Mouse (Mus musculus) thymus, adult 2 months (tissue): ENCODE measurements at regions not wholly inside any gene's neighbourhood (a gene's known extent, or its start where the extent isn't known, plus 50 kb on each side); places are given as distances from the start of the nearest gene placed in this dataset.

Experiments used
- DNase-seq: peaks from one replicate; pipeline ENCODE4 v3.0.0; 2021
- H3K27ac ChIP-seq: fragments of 200-500 bp; 2 replicates; pipeline ENCODE4 v1.5.1; 2012; ENCODE audit warnings: low read length, control low read depth; ENCODE audit not compliant: control insufficient read depth, insufficient read depth
- H3K27me3 ChIP-seq: fragments of 200-500 bp; 2 replicates; pipeline ENCODE4 v1.6.1; 2012; ENCODE audit warnings: mild to moderate bottlenecking, low read length, moderate library complexity, mixed read lengths; ENCODE audit not compliant: control insufficient read depth, insufficient read depth
- H3K36me3 ChIP-seq: fragments of 200-500 bp; 2 replicates; pipeline ENCODE4 v1.6.1; 2012; ENCODE audit warnings: mild to moderate bottlenecking, low read length, moderate library complexity; ENCODE audit not compliant: control insufficient read depth, insufficient read depth
- H3K4me1 ChIP-seq: fragments of 200-500 bp; replicated peaks from 2 replicates; pipeline ENCODE4 v1.6.1; 2012; ENCODE audit warnings: low read length; ENCODE audit not compliant: control insufficient read depth, insufficient read depth
- H3K4me3 ChIP-seq: fragments of 200-500 bp; 2 replicates; pipeline ENCODE4 v1.5.1; 2012; ENCODE audit warnings: mild to moderate bottlenecking, low read length, control low read depth, moderate library complexity; ENCODE audit not compliant: control insufficient read depth, insufficient read depth
- CTCF ChIP-seq: fragments of 200-500 bp; IDR thresholded peaks from 2 replicates; pipeline ENCODE4 v1.5.1; 2012; ENCODE audit warnings: mild to moderate bottlenecking, control low read depth, low read length, moderate library complexity, borderline replicate concordance; ENCODE audit not compliant: control insufficient read depth, poor library complexity, insufficient read depth; ENCODE audit errors: extremely low read depth
- POLR2A ChIP-seq: fragments of 200-500 bp; IDR thresholded peaks from 2 replicates; pipeline ENCODE4 v1.6.1; 2012; ENCODE audit warnings: mild to moderate bottlenecking, low read length, control low read depth, moderate library complexity; ENCODE audit not compliant: control insufficient read depth, poor library complexity, insufficient read depth; ENCODE audit errors: extremely low read depth
- WGBS: fragments of 180-500 bp; shearing (Covaris S2); methylation state at CpG from one replicate; pipeline ENCODE4 v1.1.7; 2018; 5-methylcytosine and 5-hydroxymethylcytosine counted together

GRCm38 (mm10) chr4:54026919-54027318, 201.1 kb downstream of the Tmem38b start:
- no peaks in the 10 kb centered on the region for H3K4me1 ChIP-seq
- H3K27me3 ChIP-seq, result no peaks in the 10 kb centered on the region
- no peak for TF ChIP-seq POLR2A
- H3K4me3 ChIP-seq, result no peak overlapping the region
- 88% methylated on average over 3 of the region's 3 CpGs for WGBS
- no peak overlapping the region for H3K27ac ChIP-seq
- no peak for DNase-seq
- H3K36me3 ChIP-seq, result no peaks in the 10 kb centered on the region

GRCm38 (mm10) chr4:54027565-54028237, 201.9 kb downstream of the Tmem38b start:
- no peaks in the 10 kb centered on the region for H3K36me3 ChIP-seq
- DNase-seq, result no peak
- no peaks in the 10 kb centered on the region for H3K4me1 ChIP-seq
- no peak for TF ChIP-seq CTCF
- no peak for TF ChIP-seq POLR2A
- H3K27ac ChIP-seq, result no peak overlapping the region
- H3K4me3 ChIP-seq, result no peak overlapping the region
- 62% methylated on average over 5 of the region's 5 CpGs for WGBS
- H3K27me3 ChIP-seq, result no peaks in the 10 kb centered on the region

GRCm38 (mm10) chr4:54045258-54046029, 219.6 kb downstream of the Tmem38b start:
- no peak overlapping the region for H3K27ac ChIP-seq
- WGBS, result 80% methylated on average over 14 of the region's 14 CpGs
- DNase-seq, result no peak
- no peaks in the 10 kb centered on the region for H3K4me1 ChIP-seq
- TF ChIP-seq CTCF (no peak), POLR2A (no peak)
- H3K27me3 ChIP-seq, result no peaks in the 10 kb centered on the region
- H3K36me3 ChIP-seq, result no peaks in the 10 kb centered on the region
- H3K4me3 ChIP-seq, result no peak overlapping the region

GRCm38 (mm10) chr4:54064331-54064730, 238.5 kb downstream of the Tmem38b start:
- TF ChIP-seq CTCF (no peak), POLR2A (no peak)
- no peaks in the 10 kb centered on the region for H3K4me1 ChIP-seq
- no peak for DNase-seq
- no peak overlapping the region for H3K4me3 ChIP-seq
- H3K27ac ChIP-seq, result no peak overlapping the region
- WGBS, result 96% methylated on average over 4 of the region's 4 CpGs
- no peaks in the 10 kb centered on the region for H3K27me3 ChIP-seq
- no peaks in the 10 kb centered on the region for H3K36me3 ChIP-seq

GRCm38 (mm10) chr4:54071951-54072350, 246.1 kb downstream of the Tmem38b start:
- WGBS, result 82% methylated on average over 4 of the region's 4 CpGs
- Histone ChIP-seq H3K27me3 (no peaks in the 10 kb centered on the region), H3K4me3 (no peak overlapping the region), H3K36me3 (no peaks in the 10 kb centered on the region), H3K27ac (no peak overlapping the region), H3K4me1 (no peaks in the 10 kb centered on the region)
- DNase-seq, result no peak
- TF ChIP-seq POLR2A, result no peak
- no peak for TF ChIP-seq CTCF

GRCm38 (mm10) chr4:54072482-54072881, 246.6 kb downstream of the Tmem38b start:
- H3K4me3 ChIP-seq, result no peak overlapping the region
- WGBS, result 82% methylated on average over 3 of the region's 3 CpGs
- no peaks in the 10 kb centered on the region for H3K36me3 ChIP-seq
- no peaks in the 10 kb centered on the region for H3K27me3 ChIP-seq
- H3K4me1 ChIP-seq, result no peaks in the 10 kb centered on the region
- no peak for DNase-seq
- TF ChIP-seq POLR2A (no peak), CTCF (no peak)
- H3K27ac ChIP-seq, result no peak overlapping the region
